28 mouse cellular contexts compared by ENCODE assay signal in the genomic region with DNA sequence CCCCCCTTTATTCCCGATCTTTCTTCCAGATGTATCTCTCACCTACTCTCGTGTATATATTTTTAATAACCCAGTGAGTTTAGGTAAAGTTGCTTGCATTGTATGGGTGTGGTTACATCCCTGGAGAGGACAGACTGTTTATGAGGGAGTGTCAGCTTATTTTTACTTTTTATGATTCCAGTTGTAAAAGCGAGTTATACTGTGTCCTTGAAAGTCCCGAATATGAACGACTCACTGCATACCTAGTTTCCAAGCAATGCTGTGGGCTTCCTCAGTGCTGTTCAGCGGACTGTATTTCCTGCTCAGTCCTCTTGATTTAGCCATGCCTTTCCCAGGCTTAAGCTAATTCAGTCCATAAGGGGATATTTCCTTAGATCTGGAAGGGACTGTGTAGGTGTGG. TPM values are rescaled to one million over a fixed set of nuclear protein-coding genes. Genes with fewer than 3 reads are reported as not detected.
A peak's percentile ranks its signal among the peaks of the same experiment; 100 is the strongest.
DNase-seq lines count a peak whose midpoint lies in the region; ATAC-seq lines count a peak whose summit lies in the region.
"Had no signal": no experiment of that assay in that cellular context is flagged by ENCODE, and none has a peak within 500 bp of the region (broad histone marks: within the 10 kb centered on the region; RNA-seq: fewer than 3 reads in every experiment).

No protein-coding gene starts in this region.

- H3K4me2 ChIP-seq in embryonic facial prominence, embryonic 11.5 days (ENCODE audit: low read depth, low read length) = no peak overlapping the region
- no peak overlapping the region for H3K4me2 ChIP-seq in intestine, embryonic 14.5 days (ENCODE audit: low read length)
- H3K4me2 ChIP-seq in intestine, embryonic 16.5 days (ENCODE audit: low read depth, low read length) = no peak overlapping the region
- H3K4me2 ChIP-seq: embryonic facial prominence, embryonic 13.5 days; embryonic facial prominence, embryonic 15.5 days; forebrain, embryonic 12.5 days had no signal

- ATAC-seq in embryonic facial prominence, embryonic 11.5 days (replicated peaks; ENCODE audit: insufficient number of reproducible peaks, low FRiP score, low TSS enrichment, low read depth) = no peak
- 0 out of 2 replicates have a peak, but pooled peaks have one; percentile 24 for ATAC-seq in intestine, embryonic 14.5 days (replicated peaks; ENCODE audit: low FRiP score, low TSS enrichment, low read depth)
- peak; percentile 51 for ATAC-seq in intestine, embryonic 16.5 days
- ATAC-seq: activated CD4-positive, CD25-positive, alpha-beta regulatory T cell, adult 4 months; forebrain, embryonic 14.5 days; forebrain, embryonic 16.5 days; Patski had no signal

- WGBS in embryonic facial prominence, embryonic 11.5 days = 77% methylated on average over 6 of the region's 6 CpGs
- WGBS in embryonic facial prominence, embryonic 10.5 days = 90% methylated on average over 6 of the region's 6 CpGs
- 58% methylated on average over 6 of the region's 6 CpGs for WGBS in intestine, embryonic 14.5 days
- WGBS in intestine, embryonic 16.5 days = 48% methylated on average over 6 of the region's 6 CpGs

- H3K9me3 ChIP-seq in embryonic facial prominence, embryonic 11.5 days (replicated peaks; ENCODE audit: control insufficient read depth, low read length) = no peaks in the 10 kb centered on the region
- no peaks in the 10 kb centered on the region for H3K9me3 ChIP-seq in embryonic facial prominence, embryonic 10.5 days
- no peaks in the 10 kb centered on the region for H3K9me3 ChIP-seq in intestine, embryonic 14.5 days (ENCODE audit: control insufficient read depth, low read length)
- H3K9me3 ChIP-seq in intestine, embryonic 16.5 days (ENCODE audit: control insufficient read depth, low read length) = no peaks in the 10 kb centered on the region
- H3K9me3 ChIP-seq: embryonic facial prominence, embryonic 13.5 days; embryonic facial prominence, embryonic 15.5 days; forebrain, embryonic 10.5 days; forebrain, embryonic 12.5 days had no signal

- no peak overlapping the region for H3K27ac ChIP-seq in embryonic facial prominence, embryonic 11.5 days (replicated peaks; ENCODE audit: low read depth, low read length)
- H3K27ac ChIP-seq in embryonic facial prominence, embryonic 10.5 days (replicated peaks) = no peak overlapping the region
- no peak overlapping the region for H3K27ac ChIP-seq in intestine, embryonic 14.5 days (ENCODE audit: low read depth)
- peak overlapping the region; percentile 47; the same call in 1 of the 2 replicates for H3K27ac ChIP-seq in intestine, embryonic 16.5 days (ENCODE audit: low read length)
- H3K27ac ChIP-seq: embryonic facial prominence, embryonic 13.5 days; embryonic facial prominence, embryonic 15.5 days; forebrain, embryonic 10.5 days; forebrain, embryonic 12.5 days had no signal

- peak; percentile 30 for DNase-seq in embryonic facial prominence, embryonic 11.5 days (ENCODE audit: low spot score)
- DNase-seq in embryonic facial prominence, embryonic 10.5 days (ENCODE audit: low spot score) = no peak
- DNase-seq in intestine, embryonic 14.5 days (ENCODE audit: low spot score) = no peak
- DNase-seq in heart, adult 11 months = no peak
- DNase-seq in kidney, postnatal 10 days = no peak
- DNase-seq in left cerebral cortex, adult 18-20 months (ENCODE audit: low spot score in 2 of 2) = no peak
- DNase-seq: adrenal gland, adult 8-10 months; adrenal gland, postnatal 14 days; adrenal gland, postnatal 36 days; cerebellum, adult 11-12 months; cerebellum, adult 2 months; cerebellum, adult 9-10 months; cerebellum, postnatal 10 days; cerebellum, postnatal 36 days; embryo, embryonic 11 days had no signal

- no peak overlapping the region for H3K4me3 ChIP-seq in embryonic facial prominence, embryonic 11.5 days (ENCODE audit: low read depth, low read length)
- H3K4me3 ChIP-seq in embryonic facial prominence, embryonic 10.5 days = no peak overlapping the region
- no peak overlapping the region for H3K4me3 ChIP-seq in intestine, embryonic 14.5 days (ENCODE audit: low read depth, low read length)
- H3K4me3 ChIP-seq in intestine, embryonic 16.5 days (ENCODE audit: low read length) = no peak overlapping the region
- H3K4me3 ChIP-seq: embryonic facial prominence, embryonic 13.5 days; embryonic facial prominence, embryonic 15.5 days; erythroblast, embryonic 14.5 days; forebrain, embryonic 10.5 days; forebrain, embryonic 12.5 days had no signal

- no peak overlapping the region for H3K9ac ChIP-seq in embryonic facial prominence, embryonic 11.5 days (replicated peaks; ENCODE audit: low read length)
- H3K9ac ChIP-seq in intestine, embryonic 14.5 days (ENCODE audit: low read length) = no peak overlapping the region
- no peak overlapping the region for H3K9ac ChIP-seq in intestine, embryonic 16.5 days (ENCODE audit: low read depth, low read length)
- H3K9ac ChIP-seq: embryonic facial prominence, embryonic 13.5 days; embryonic facial prominence, embryonic 15.5 days; forebrain, embryonic 12.5 days had no signal

- H3K4me1 ChIP-seq in embryonic facial prominence, embryonic 11.5 days (ENCODE audit: control insufficient read depth, insufficient read depth, low read length) = no peaks in the 10 kb centered on the region
- H3K4me1 ChIP-seq in embryonic facial prominence, embryonic 10.5 days = 0 out of 2 replicates have a peak, but pooled peaks cover 5% of the 10 kb centered on the region
- H3K4me1 ChIP-seq in intestine, embryonic 14.5 days (replicated peaks; ENCODE audit: control insufficient read depth, insufficient read depth, low read length) = peaks cover 4% of the 10 kb centered on the region; the same call in 1 of the 2 replicates
- H3K4me1 ChIP-seq in intestine, embryonic 16.5 days (ENCODE audit: control insufficient read depth, insufficient read depth, low read length) = 0 out of 2 replicates have a peak, but pooled peaks cover 3% of the 10 kb centered on the region
- H3K4me1 ChIP-seq: embryonic facial prominence, embryonic 15.5 days; forebrain, embryonic 10.5 days; forebrain, embryonic 12.5 days had no signal

- H3K36me3 ChIP-seq in embryonic facial prominence, embryonic 11.5 days (replicated peaks; ENCODE audit: control insufficient read depth, insufficient read depth, low read depth, low read length) = no peaks in the 10 kb centered on the region
- H3K36me3 ChIP-seq in embryonic facial prominence, embryonic 10.5 days (replicated peaks) = no peaks in the 10 kb centered on the region
- H3K36me3 ChIP-seq in intestine, embryonic 14.5 days (ENCODE audit: control insufficient read depth, insufficient read depth, low read length) = no peaks in the 10 kb centered on the region
- H3K36me3 ChIP-seq in intestine, embryonic 16.5 days (ENCODE audit: control insufficient read depth, insufficient read depth, low read length) = no peaks in the 10 kb centered on the region
- H3K36me3 ChIP-seq: embryonic facial prominence, embryonic 13.5 days; embryonic facial prominence, embryonic 15.5 days; forebrain, embryonic 10.5 days; forebrain, embryonic 12.5 days had no signal

- H3K27me3 ChIP-seq in embryonic facial prominence, embryonic 11.5 days (ENCODE audit: control insufficient read depth, insufficient read depth, low read length) = no peaks in the 10 kb centered on the region
- no peaks in the 10 kb centered on the region for H3K27me3 ChIP-seq in embryonic facial prominence, embryonic 10.5 days (replicated peaks; ENCODE audit: low read depth, poor library complexity, severe bottlenecking)
- H3K27me3 ChIP-seq in intestine, embryonic 14.5 days (replicated peaks; ENCODE audit: control insufficient read depth, insufficient read depth, low read length) = no peaks in the 10 kb centered on the region
- H3K27me3 ChIP-seq in intestine, embryonic 16.5 days (replicated peaks; ENCODE audit: control insufficient read depth, insufficient read depth, low read length) = no peaks in the 10 kb centered on the region
- H3K27me3 ChIP-seq: embryonic facial prominence, embryonic 13.5 days; embryonic facial prominence, embryonic 15.5 days; forebrain, embryonic 12.5 days; Patski had no signal

RNA-seq across cellular contexts. Expression of gene Rnasel, which starts 25.9 kb away (rescaled TPM):
- 14.5 and 15.0 TPM in 2 replicates for polyA plus RNA-seq in embryonic facial prominence, embryonic 11.5 days (2014; fragmentation: Nextera tagmentation; extraction: Ambion mirVana)
- 8.0 and 9.5 TPM in 2 replicates for polyA plus RNA-seq in embryonic facial prominence, embryonic 10.5 days (2016; fragmentation: Nextera tagmentation; extraction: Ambion mirVana)
- 15.8 and 18.7 TPM in 2 replicates for polyA plus RNA-seq in intestine, embryonic 14.5 days (2014; fragmentation: Nextera tagmentation; extraction: Ambion mirVana)
- 32.4 and 35.9 TPM in 2 replicates for polyA plus RNA-seq in intestine, embryonic 16.5 days (2015; fragmentation: Nextera tagmentation; extraction: Ambion mirVana)
- total RNA-seq in left cerebral cortex, adult 18-20 months (2021) = 10 to 100 TPM; 11.7 to 13.4 TPM
- total RNA-seq: ES-E14 had no signal

RNA-seq across cellular contexts. Expression of gene Rgs16, which starts 35.0 kb away (rescaled TPM):
- 6.5 and 6.7 TPM in 2 replicates for polyA plus RNA-seq in embryonic facial prominence, embryonic 11.5 days (2014; fragmentation: Nextera tagmentation; extraction: Ambion mirVana)
- 7.9 and 9.5 TPM in 2 replicates for polyA plus RNA-seq in embryonic facial prominence, embryonic 10.5 days (2016; fragmentation: Nextera tagmentation; extraction: Ambion mirVana)
- 2.4 and 2.7 TPM in 2 replicates for polyA plus RNA-seq in intestine, embryonic 14.5 days (2014; fragmentation: Nextera tagmentation; extraction: Ambion mirVana)
- 5.0 and 5.3 TPM in 2 replicates for polyA plus RNA-seq in intestine, embryonic 16.5 days (2015; fragmentation: Nextera tagmentation; extraction: Ambion mirVana)
- 10 to 100 TPM; 10.3 to 12.6 TPM for total RNA-seq in left cerebral cortex, adult 18-20 months (2021)
- total RNA-seq: common myeloid progenitor, adult 5-6 weeks; MEL had no signal
- polyA plus RNA-seq: erythroblast, embryonic 14.5 days had no signal
